8 mouse cellular contexts compared by ENCODE assay signal in genomic region chr1:81310087-81310626, GRCm38 (mm10).
DNase-seq lines count a peak whose midpoint lies in the region; ATAC-seq and TF ChIP-seq lines count a peak whose summit lies in the region.

No protein-coding gene starts in this region.

- peak; percentile 22 for DNase-seq in 3134 (ENCODE audit: extremely low read depth, insufficient read length, low spot score)
- DNase-seq in cerebellum, adult 8-10 months = peak; percentile 37
- DNase-seq in frontal cortex, postnatal 14 days (ENCODE audit: low spot score in 2 of 2) = peak; percentile 46 to 77
- DNase-seq in kidney, adult 9 months = peak; percentile 67
- DNase-seq in limb, embryonic 14.5 days (ENCODE audit: low spot score) = peak; percentile 75
- peak; percentile 69 for DNase-seq in neural tube, embryonic 11.5 days (ENCODE audit: low spot score)
- peak; percentile 31 to 70 for DNase-seq in urinary bladder, postnatal 4 days (ENCODE audit: low spot score in 2 of 2)

- no peaks in the 10 kb centered on the region for H3K9me3 ChIP-seq in E14TG2a.4 (ENCODE audit: low read length)
- H3K9me3 ChIP-seq in limb, embryonic 14.5 days (ENCODE audit: control insufficient read depth, low read length) = no peaks in the 10 kb centered on the region
- no peaks in the 10 kb centered on the region for H3K9me3 ChIP-seq in neural tube, embryonic 11.5 days (ENCODE audit: control insufficient read depth, low read length)

- H3K27me3 ChIP-seq in E14TG2a.4 (ENCODE audit: insufficient read depth, low read length) = no peaks in the 10 kb centered on the region
- no peaks in the 10 kb centered on the region for H3K27me3 ChIP-seq in limb, embryonic 14.5 days (ENCODE audit: control insufficient read depth, insufficient read depth, low read length)
- no peaks in the 10 kb centered on the region for H3K27me3 ChIP-seq in neural tube, embryonic 11.5 days (ENCODE audit: control insufficient read depth, insufficient read depth, low read length)

- no peak overlapping the region for H3K4me2 ChIP-seq in limb, embryonic 14.5 days (replicated peaks; ENCODE audit: low read depth, low read length, severe bottlenecking)
- H3K4me2 ChIP-seq in neural tube, embryonic 11.5 days (ENCODE audit: low read depth) = no peak overlapping the region

- H3K36me3 ChIP-seq in E14TG2a.4 (ENCODE audit: insufficient read depth, low read length) = no peaks in the 10 kb centered on the region
- H3K36me3 ChIP-seq in limb, embryonic 14.5 days (ENCODE audit: control insufficient read depth, insufficient read depth, low read length) = no peaks in the 10 kb centered on the region
- H3K36me3 ChIP-seq in neural tube, embryonic 11.5 days (ENCODE audit: control insufficient read depth, insufficient read depth, low read length) = no peaks in the 10 kb centered on the region

- 0% methylated on average over 1 of the region's 1 CpGs for WGBS in limb, embryonic 14.5 days
- WGBS in neural tube, embryonic 11.5 days = 0% methylated on average over 1 of the region's 1 CpGs

- H3K4me1 ChIP-seq in E14TG2a.4 (replicated peaks; ENCODE audit: low read depth, low read length) = no peaks in the 10 kb centered on the region
- H3K4me1 ChIP-seq in limb, embryonic 14.5 days (ENCODE audit: control insufficient read depth, insufficient read depth, low read length) = no peaks in the 10 kb centered on the region
- H3K4me1 ChIP-seq in neural tube, embryonic 11.5 days (ENCODE audit: control insufficient read depth, insufficient read depth, low read length) = no peaks in the 10 kb centered on the region

- no peak overlapping the region for H3K4me3 ChIP-seq in E14TG2a.4 (replicated peaks; ENCODE audit: low read length)
- no peak overlapping the region for H3K4me3 ChIP-seq in limb, embryonic 14.5 days (replicated peaks; ENCODE audit: low read length)
- H3K4me3 ChIP-seq in neural tube, embryonic 11.5 days (ENCODE audit: low read depth, low read length) = no peak overlapping the region

- no peak for TF ChIP-seq POLR2A in limb, embryonic 14.5 days (IDR thresholded peaks at IDR 0.05; ENCODE audit: borderline replicate concordance, extremely low read depth, insufficient read depth, insufficient read length)

- TF ChIP-seq CTCF in E14TG2a.4 (conservative IDR thresholded peaks at IDR 0.05; ENCODE audit: low read length) = peak; percentile 49

- no peak overlapping the region for H3K27ac ChIP-seq in limb, embryonic 14.5 days (replicated peaks; ENCODE audit: low read depth, low read length)
- no peak overlapping the region for H3K27ac ChIP-seq in neural tube, embryonic 11.5 days (ENCODE audit: low read depth, low read length)

- 0 out of 2 replicates have a peak, but pooled peaks have one; percentile 34 for ATAC-seq in limb, embryonic 14.5 days (ENCODE audit: low FRiP score, low read depth)
- peak; percentile 48; the same call in 1 of the 2 replicates for ATAC-seq in neural tube, embryonic 11.5 days (ENCODE audit: insufficient read depth, low FRiP score, low TSS enrichment)

- H3K9ac ChIP-seq in limb, embryonic 14.5 days (ENCODE audit: low read depth, low read length, severe bottlenecking) = no peak overlapping the region
- H3K9ac ChIP-seq in neural tube, embryonic 11.5 days (ENCODE audit: low read length) = no peak overlapping the region

Comparison
In these comparisons a context has a peak if more than half of its experiments do, and no peak if none do; other contexts are left out.
1. DNase-seq: peak in every context shown above with its lines; median percentile 75 in limb, embryonic 14.5 days; 69 in neural tube, embryonic 11.5 days; 67 in kidney, adult 9 months; 62 in frontal cortex, postnatal 14 days; 50 in urinary bladder, postnatal 4 days; 37 in cerebellum, adult 8-10 months; 22 in 3134.